Mouse (Mus musculus): Measurements from ENCODE around the gene Olfr27. TPM values are rescaled to one million over a fixed set of nuclear protein-coding genes. Genes with fewer than 3 reads are reported as not detected.

Gene Olfr27
- not detected in 2 replicates for polyA plus RNA-seq (2012; rRNA removed)

GRCm38 (mm10) chr9:39127831-39128230 lies at the start of gene Olfr27:
Gene Olfr27 (plus strand): TSS chr9:39128131.

DNA sequence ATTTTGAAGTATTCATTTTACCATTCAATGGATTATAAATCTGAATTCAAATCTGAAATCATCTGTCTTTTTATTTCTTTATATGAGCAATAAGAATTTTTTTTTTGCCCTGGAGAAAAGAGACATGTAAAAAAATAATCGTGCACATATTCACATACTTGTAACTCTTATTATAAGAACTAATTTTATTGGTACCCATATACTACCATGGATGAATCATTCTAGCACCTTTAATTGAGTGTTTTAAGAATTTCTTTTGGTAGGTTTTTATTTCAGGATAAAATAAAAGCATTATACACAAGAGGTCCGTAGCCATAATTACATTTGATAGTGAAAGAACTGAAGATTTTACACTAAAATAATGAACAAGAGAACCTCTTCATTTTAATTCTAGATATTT lies 49.1 kb upstream of the Olfr27 start, which contains the start of gene Olfr938:
TSS of gene Olfr938 (minus strand) at position 101 of the 400 bp plus-strand sequence.

GRCm38 (mm10) chr9:39166004-39166403 lies 38.1 kb downstream of the Olfr27 start, which contains the start of gene Olfr943:
Gene Olfr943 (plus strand): TSS chr9:39166304.

Other genes starting within 250 kb of the Olfr27 start
- gene Olfr930, start 198.3 kb upstream of the Olfr27 start, polyA plus RNA-seq (2012; rRNA removed): not detected in 2 replicates
- not detected in 2 replicates for gene Olfr933, start 155.8 kb upstream of the Olfr27 start, polyA plus RNA-seq (2012; rRNA removed)
- gene Olfr934, start 139.8 kb upstream of the Olfr27 start, polyA plus RNA-seq (2012; rRNA removed): not detected in 2 replicates
- gene Olfr935, start 128.4 kb upstream of the Olfr27 start, polyA plus RNA-seq (2012; rRNA removed): not detected in 2 replicates
- gene Olfr146, start 104.8 kb upstream of the Olfr27 start, polyA plus RNA-seq (2012; rRNA removed): not detected in 2 replicates
- not detected in 2 replicates for gene Olfr937, start 63.2 kb upstream of the Olfr27 start, polyA plus RNA-seq (2012; rRNA removed)
- not detected in 2 replicates for gene Olfr938, start 49.2 kb upstream of the Olfr27 start, polyA plus RNA-seq (2012; rRNA removed)
- gene Olfr943, start 38.2 kb downstream of the Olfr27 start, polyA plus RNA-seq (2012; rRNA removed): not detected in 2 replicates
- gene Olfr944, start 73.8 kb downstream of the Olfr27 start, polyA plus RNA-seq (2012; rRNA removed): not detected in 2 replicates
- gene Olfr1537, start 121.9 kb downstream of the Olfr27 start, polyA plus RNA-seq (2012; rRNA removed): not detected in 2 replicates
- gene Olfr945, start 148.7 kb downstream of the Olfr27 start, polyA plus RNA-seq (2012; rRNA removed): not detected in 2 replicates
- not detected in 2 replicates for gene Olfr948, start 197.9 kb downstream of the Olfr27 start, polyA plus RNA-seq (2012; rRNA removed)